Mouse (Mus musculus) heart, postnatal 0 days (tissue): ENCODE results near the gene Palm3.

Experiments used
- CTCF ChIP-seq: IDR thresholded peaks from 2 replicates; pipeline ENCODE4 v1.5.1; 2016; ENCODE audit warnings: antibody characterized with exemption, control low read depth, low read depth
- EP300 ChIP-seq: IDR thresholded peaks from 2 replicates; pipeline ENCODE4 v1.6.1; 2016; ENCODE audit warnings: antibody characterized with exemption, low read depth

DNA sequence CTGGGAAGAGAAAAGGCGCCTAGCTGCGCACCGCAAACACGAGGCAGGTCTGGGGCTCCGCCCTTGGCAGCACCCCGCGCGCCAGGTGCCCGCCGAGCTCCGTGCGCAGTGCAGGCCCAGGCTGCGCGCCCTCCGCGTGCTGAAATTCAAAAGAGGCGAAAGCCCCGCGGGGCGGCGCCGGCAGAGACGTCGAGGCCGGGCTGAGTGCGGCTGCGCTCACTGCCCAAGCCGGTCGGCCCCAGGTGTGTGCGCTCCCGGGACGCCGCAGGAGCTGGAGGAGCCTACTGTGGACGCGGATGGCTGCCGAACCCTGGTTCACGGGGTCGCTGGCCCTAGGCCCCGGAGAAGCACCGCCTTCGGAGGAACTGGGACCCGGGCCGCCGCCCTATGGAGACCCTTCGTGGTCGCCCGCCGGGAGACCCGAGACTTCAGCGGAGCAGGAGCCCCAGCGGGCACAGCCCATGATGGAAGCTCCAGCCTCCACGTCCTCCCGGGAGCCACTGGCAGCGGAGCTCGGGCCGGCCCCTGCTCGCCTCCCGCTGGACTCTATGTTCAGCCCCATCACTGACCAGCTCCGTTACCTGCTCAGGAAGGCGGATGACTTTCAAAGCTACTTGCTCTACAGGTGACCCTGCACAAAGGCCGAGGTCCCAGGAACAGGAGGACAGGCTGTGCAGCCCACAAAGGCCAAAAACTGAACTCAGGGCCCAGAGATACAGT lies 19.8 kb upstream of the Palm3 start, which contains the start of gene 1700067K01Rik:
- no peak for TF ChIP-seq CTCF
- TF ChIP-seq EP300: no peak
